Mouse (Mus musculus): Measurements from ENCODE around the gene Stpg1.

Stpg1 gene

DNA sequence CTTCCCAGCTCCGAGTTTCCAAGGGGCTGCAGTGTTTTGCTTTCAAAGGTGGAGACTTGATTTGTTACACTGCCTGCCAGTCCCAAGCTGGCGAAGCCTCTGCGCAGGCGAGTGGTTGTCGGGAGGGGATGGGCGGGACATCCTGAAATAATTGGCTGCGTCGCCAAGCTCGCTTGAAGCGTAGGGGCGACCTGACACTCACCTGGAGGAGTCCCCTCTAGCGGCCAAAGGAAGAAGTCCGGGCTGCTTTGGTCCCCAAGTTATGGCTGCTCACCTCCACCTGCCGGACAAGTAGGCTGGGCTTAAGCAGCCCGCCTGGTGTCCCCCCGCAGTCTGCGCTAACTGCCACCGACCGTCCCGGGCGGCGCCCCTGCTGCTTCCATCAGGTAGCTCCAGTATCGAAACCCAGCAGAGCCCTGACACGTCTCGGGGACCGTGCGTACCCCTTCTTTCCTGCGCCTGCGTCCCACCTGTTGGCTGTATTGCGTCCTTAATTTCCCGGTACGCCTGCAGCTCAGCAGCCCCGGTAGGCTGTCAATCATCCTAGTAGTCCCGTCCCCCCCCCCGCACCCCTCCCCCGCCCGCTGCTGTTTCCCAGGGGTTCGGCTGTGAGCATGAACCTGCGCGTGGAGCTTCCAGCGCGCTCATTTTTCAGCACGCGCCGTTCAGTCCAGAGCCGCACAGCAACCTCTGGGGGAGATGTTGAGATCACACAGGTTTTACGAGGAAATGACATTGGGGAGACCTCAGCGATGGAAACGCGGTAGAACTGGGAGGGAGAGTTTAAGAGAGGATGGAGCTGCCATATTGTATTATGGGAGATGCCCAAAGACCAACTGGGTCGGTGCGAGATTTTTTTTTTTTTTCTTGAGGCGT lies at the start of gene Stpg1, which contains the start of gene Nipal3:
TSS of gene Stpg1 (plus strand) at position 270 of the 876 bp plus-strand sequence.
TSS of gene Nipal3 (minus strand) at position 518 of the 876 bp plus-strand sequence.
- peak; percentile 94 for DNase-seq

DNA sequence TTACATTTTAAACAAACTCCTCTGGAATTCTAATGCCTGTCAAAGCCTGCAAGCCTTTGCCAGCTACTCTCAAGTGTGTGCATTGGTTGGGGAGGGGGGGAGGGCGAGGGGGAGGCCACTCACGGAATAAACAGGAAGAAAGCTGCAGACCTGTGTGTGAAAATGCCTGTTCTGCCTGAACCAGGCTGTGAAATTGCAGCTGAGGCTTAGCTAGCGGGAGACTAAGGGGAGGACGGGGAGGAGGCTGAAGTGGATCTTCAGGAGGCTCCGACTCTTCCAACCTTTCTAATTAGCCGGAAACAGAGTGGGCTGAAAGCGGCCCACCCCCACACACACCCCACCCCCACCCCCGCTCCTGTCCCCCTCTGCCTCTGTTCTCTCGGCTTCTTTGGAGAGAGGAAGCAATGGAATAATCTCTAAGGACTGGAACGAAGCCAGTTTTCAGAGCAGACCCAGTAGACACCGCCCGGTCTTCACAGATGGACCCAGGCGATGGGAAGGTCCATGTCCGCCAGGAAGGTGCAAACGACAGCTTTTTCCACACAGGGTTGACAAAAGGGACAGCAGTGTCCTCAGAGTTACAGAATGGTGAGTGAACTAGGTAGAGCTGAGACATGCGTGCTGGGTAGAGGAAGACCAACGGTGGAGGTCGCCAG lies 43.1 kb upstream of the Stpg1 start:
- peak; percentile 50 for DNase-seq

DNA sequence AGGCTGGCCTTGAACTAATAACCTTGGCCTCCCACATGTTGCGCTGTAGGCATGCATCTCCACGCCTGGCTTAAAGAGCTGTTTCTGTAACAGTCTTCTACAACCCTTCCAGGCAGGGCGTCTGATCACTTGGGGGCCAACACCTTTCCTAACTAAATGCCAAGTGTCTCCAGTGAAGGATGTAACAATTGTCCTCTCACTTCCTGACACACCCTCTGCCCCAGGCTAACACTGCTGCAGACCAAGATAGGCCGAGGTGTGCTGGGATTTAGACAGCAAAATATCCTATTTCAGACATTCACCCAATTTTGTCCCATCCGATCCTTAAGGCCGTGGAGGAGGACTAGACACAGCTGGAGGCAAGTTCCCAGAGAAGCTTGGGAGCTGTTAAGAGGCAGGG lies 41.4 kb upstream of the Stpg1 start:
- DNase-seq = peak; percentile 59

DNA sequence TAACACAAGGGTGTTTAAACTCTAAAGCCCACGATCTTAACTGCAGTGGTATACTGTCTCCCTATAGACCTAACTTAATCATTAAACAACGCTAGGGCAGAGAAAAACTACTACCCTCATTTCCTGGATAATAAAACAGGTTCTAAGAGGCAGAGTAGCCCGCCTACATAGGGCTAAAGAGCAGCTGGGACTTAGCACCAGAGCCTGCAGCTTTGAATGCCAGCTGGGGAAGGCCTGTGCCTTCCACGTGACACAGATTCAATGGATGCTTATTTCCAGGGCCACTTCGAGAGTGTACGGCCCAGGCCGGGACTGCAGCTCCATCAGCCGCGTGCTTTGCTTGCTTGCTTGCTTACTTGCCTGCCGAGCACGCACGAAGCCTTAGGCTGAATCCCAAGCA lies 41.0 kb upstream of the Stpg1 start:
- peak; percentile 44 for DNase-seq

DNA sequence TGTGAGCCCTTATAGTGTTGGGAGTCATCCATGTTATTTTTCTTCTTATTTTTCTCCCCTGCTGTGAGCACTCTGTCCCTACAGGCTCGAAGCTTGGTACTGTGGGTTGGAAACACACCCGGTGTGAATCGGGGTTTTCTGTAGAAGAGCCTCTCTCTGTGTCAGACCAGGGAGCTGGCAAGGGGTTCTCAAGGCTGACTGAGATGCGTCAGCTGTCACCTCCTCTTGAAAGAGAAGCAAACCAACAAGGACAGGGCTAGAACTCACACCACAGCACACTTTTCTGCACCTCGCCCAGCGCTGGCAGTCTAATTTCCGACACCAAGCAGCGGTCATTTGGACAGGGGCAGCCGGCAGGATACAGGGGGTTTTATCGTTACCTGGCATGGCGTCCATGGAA lies 31.2 kb upstream of the Stpg1 start:
- no peak for DNase-seq

DNA sequence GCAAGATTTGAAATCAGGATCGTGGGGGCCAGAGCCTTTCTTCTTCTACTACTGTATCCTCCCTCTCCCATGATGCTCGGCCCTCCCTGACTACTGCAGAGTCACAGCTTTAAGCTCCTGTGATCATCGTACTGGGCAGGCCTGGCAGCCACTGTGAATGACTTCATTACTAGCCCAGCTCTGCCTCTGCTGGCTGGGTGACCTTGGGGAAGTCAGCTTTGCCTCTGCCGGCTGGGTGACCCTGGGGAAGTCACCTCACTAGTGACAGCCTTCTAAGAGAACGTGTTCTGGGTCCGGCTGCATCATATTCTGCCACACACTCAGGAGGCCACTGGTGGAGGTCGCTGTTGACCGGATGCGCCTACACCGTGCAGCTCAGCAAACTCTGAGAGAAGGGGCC lies 16.7 kb upstream of the Stpg1 start:
- DNase-seq = no peak

DNA sequence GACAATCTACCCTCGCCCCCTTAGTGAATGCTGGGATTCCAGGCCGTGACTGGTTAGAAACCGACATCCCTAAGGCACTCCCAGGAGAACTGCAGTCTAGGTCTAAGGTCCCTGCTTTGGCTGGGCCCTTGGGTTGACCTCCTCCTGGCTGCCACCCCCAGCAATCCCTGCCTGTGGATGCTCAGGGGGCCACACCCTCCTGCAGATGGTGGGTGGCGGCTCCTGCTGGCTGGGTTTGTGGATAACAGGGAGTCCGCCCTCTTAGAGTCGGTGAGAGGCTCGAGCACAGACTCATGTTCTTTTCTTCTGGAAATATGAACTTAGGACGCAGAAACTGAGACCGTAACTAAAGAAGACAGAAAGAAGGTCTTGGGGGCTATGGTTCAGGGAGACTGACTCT lies 14.2 kb upstream of the Stpg1 start:
- DNase-seq = no peak

DNA sequence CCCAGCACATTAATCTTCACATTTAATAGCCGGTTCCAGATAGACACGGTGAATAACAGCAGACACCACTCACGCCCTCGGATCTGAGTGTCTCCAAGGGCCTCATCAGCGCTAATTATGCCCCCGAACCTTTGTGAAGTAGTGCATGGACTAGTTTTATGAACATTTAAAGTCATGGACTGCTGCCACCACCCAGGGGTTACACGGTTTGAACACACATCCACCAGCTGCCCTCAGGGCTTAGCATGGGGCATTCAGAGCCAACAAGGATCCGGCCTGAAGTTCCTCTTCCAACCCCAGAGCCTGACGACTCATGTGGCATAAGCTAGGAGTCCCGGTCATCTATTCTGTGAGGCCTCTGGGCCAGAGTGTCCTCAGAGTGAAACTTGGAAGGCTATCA lies 9.5 kb upstream of the Stpg1 start:
- DNase-seq = no peak

DNA sequence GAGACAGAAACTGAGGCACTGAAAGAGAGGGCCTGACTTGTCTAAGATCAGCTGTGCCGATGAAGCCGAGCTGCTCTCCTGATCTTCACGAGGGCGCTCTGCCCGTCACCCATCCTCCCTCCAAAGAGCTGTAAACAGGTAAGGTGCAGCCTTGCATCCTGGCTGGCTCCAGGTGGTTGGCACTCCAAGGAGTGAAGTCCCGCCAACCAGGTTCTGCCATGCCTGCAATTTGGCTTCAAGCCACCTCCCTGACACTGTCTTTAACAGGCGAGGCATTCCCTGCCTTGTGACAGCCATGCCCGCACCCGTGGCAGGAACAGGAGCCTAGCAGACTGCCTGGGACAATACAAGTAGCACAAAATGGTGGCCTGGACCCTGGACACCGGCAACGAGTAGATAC lies 8.2 kb upstream of the Stpg1 start:
- no peak for DNase-seq

DNA sequence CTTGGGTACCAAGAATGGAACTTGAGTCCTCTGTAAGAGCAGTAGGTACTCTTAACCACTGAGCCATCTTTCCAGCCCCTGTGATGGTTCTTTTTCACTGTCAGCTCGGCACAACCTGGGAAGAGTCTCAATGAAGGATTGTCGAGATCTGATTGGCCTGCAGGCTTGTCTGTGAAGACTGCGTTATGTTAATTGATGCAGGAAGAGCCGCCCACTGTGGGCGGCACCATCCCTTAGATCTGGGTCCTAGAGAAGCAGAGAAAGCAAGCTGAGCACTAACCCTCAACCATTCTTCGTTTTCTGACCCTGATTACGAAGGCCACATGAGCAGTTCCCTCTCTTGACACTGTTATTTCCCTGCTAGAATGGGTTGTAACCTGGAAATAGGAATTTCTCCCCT lies 5.3 kb upstream of the Stpg1 start:
- DNase-seq = no peak

DNA sequence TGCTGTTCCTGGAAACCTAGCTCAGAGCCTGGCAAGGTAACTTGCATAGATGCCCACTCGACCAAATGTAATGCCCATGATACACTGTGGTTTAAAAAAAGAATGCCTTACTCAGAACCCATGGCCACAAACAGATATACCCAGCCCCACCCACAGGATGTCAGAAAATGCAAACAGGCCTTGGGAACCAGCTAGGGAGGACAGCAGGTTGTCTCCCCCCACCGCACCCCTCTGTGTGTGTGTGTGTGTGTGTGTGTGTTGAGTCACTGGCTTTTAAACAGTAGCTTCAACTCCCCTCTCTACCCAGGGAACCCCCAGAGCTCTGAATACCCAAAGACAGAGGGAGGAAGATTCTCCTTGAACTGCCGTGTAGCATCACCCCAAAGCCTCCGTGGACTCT lies 1.3 kb upstream of the Stpg1 start:
- DNase-seq = peak; percentile 29

DNA sequence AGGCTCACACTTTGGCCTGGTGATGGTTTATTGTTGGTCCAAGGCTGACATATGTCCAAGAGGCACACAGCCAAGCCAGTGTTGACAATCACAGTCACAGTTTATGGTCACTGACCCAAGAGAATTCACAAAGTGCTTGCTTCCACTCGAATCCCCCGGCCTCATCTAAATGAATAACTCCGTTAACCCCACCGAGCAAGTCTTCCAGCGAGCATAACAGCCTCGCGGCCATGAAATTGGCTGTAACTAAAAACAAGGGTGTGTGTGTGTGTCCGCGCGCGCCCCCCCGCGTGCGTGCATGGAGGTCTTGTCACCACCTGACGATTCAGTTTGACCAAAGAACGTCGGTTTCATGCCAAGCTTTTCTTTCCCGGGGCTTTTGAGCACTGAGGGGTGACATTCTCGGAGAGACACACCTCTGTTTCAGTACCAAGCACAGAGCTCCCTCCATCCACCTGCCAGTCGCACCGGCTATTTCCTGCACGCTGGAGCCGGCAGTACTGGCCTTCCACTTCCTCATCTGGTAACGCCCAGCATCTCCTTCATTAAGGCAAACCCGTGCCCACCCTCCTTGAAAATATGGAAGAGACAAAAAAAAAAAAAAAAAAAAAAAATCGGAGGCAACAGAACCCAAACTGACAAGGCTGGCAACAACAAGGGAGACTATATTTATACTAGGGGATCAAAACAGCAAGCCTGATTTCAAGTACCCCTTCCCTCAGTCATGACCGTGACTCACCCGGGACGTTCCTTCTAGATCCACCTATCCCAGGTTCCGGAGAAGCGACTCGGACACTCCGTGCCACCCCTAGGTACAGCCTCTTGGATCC lies 684 bp upstream of the Stpg1 start:
- peak; percentile 58 for DNase-seq

DNA sequence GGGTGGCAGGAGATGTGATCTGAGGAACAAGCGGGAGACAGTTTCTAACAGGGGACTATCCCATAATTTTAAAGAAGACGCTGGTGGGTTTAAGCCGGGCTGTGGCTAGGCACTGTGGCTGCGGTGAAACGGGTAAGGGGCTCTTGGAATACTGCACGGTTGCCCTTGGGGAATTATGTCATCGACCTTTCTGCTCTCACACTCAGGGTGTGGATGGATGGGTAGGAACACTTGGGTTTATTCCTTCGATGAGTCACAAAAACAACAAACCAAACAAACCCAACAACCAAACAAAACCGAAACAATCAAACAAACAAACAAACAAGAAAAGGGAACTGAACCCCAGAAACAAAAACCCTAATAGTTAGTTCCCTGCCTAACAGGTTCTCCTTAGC lies 804 bp downstream of the Stpg1 start:
- DNase-seq = no peak

DNA sequence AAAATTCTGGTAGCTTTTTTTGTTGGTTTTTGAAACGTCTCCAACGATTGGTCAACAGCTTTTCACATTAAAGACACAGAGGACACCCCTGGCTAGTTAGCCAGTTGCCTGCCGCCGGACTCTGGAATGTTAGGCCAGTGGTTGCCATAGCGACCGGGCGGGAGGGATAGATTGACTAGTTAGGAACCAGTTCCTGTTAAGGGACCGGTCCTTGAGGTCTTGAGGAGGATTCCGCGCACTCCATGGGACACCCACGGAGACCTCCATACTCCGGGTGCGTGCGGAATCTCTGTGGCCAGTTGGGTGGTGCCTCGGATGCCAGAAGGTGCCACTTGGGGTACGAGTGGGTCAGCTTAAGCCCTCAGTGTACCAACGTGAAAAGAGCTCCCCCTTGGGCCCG lies 1.2 kb downstream of the Stpg1 start:
- DNase-seq = peak; percentile 74

DNA sequence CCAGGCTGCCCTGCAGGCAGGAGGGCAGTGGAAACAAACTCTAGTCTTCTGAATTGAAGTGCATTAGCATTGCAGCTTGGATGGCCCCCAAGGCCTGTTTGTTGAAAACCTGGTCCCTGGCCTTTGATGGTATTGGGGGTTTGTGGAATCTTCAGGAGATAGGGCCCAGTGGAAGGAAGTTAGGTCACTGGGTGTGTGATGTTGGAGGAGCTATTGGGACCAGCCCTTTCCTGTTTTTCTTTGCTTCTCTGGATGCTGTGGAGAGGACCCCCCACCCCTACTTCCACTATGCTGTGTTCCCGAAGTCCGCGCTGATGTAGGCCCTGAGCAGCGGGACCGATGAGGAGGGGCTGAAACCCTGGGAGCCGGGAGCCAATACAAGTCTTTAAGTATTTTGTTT lies 3.5 kb downstream of the Stpg1 start:
- peak; percentile 45 for DNase-seq

DNA sequence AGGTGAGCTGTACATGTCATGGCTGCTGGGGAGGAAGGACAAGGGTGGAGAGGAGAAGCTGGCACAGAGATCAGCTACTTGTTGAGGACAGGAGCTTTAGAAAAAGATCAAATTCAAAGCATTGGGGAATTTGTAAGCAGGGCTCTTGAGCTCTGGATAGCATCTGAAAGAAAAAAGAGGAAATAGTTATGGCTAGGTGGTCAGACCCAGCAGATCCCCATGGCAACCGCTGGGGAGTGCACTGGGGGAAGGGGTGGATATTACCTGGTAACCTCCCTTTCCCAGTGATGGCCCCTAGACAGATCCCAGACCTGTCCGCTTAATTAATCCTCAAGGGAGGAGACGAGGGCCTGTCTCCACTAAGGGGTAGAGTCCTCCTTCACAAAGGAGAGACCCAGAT lies 5.2 kb downstream of the Stpg1 start:
- no peak for DNase-seq

DNA sequence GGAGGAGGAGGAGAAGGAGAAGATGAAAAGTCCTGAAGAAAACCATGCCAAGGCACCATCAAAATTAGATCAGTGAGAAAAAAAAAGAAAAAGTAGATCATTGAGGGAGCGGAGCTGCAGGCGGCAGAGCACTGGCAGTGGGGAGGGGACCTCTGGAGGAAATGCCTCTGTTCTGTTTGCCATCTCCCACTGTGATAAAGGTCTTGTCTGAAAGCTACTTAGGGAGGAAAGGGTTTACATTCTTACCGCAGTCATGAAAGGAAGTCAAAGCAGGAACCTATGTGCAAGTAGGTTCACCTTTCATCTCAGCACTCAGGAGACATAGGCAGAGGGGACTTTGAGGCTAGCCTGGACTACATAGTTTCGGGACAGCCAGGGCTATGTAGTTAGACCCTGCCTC lies 7.0 kb downstream of the Stpg1 start:
- DNase-seq = no peak

DNA sequence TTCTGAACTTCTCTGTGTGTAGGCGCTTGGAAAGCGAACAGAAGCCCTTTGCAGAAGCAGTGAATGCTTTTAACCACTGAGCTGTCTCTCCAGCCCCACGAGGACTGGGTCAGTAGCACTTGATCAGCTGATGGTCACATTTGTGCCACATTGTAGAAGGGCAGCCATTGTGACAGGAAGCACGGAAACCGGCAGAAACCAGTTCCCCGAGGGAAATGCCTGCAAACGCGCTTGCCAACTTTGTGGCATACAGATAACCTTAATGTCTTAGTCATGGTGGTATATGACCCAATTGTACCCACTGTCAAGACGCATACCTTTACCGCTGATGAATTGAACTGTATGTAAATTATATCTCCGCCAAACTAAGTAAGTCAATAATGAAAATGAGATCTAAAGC lies 11.2 kb downstream of the Stpg1 start:
- no peak for DNase-seq

DNA sequence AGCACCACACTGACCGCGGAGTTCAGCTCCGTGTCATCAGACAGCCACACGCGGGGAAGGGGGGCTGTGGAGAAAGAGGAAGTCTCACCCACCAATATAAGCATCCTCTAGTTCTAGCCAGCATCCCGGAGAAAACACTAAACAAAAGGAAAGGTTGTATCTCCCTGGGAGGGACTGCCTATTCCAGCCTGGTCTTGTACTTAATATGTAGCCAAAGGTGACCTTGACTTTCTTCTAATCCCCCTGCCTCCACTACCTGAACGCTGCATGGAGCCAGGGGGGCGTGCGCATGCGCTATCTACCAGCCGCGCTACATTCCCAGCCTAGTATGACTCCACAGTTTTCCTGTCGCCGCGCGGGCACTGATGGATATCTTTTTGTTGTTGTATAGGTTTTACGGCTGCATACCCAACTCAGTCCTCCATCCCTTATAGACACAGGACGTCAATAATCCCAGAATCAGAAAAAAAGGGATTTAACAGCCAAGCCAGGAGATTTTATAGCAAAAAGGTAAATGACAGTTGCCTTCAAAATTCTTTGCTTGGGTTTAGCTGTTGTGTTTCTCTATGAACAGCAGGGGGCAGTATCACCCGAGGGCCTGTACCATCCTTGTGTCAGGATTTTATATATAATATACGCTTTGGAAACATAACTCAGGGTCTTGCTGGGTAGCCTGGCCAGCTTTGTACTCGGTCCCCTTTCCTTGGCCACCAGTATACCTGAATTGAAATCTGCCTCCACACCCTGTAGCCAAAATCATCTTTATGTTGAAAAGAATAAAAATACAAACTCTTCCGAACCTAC lies 13.2 kb downstream of the Stpg1 start:
- peak; percentile 27 for DNase-seq

DNA sequence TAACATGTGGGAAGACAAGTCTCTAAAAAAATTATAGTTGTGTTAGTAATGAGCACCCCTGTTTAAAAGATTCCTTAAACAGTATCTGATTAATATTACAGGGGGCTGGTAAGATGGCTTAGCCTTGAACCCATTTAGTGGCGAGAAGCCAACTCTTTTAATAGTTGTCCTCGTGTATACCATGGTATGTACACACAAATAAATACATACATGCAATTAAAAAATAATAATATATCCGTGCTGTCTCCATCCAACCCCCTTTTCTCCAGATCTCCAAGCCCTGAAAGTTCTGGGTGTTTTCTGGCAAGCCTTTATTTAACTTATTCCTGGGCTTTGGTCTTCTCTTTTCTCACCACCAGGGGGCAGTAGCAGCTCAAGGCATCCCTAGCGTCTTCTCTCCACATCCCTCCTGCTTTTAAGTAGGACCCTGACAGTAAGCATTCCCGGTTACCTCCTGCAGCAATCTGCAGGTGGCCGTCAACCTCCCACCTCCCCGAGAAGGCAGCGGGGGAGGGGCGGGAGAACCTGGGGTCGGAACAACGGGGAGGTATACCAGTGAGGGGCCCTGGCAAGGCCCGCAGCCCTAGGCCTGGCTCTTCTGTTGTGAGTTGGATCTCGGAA lies 13.9 kb downstream of the Stpg1 start:
- peak; percentile 87 for DNase-seq

DNA sequence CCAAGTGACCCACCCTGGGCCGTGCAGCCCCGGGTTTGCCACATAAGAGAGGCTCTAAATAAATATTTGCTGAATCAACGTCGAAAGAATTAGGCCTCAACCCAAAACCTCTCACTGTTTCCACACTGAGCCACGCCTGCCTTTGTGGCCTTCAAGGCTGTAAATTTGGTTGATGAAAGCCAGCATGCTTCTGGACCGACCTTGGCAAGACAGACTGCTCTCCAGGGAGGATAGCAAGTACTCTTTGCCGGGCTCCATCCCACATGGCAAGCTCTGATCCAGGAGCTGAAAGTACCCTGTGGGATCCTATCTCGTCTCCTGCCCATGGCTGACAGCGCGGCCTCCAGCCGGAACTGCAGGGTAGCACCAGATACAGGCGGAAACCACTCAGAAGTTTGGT lies 14.9 kb downstream of the Stpg1 start:
- no peak for DNase-seq

DNA sequence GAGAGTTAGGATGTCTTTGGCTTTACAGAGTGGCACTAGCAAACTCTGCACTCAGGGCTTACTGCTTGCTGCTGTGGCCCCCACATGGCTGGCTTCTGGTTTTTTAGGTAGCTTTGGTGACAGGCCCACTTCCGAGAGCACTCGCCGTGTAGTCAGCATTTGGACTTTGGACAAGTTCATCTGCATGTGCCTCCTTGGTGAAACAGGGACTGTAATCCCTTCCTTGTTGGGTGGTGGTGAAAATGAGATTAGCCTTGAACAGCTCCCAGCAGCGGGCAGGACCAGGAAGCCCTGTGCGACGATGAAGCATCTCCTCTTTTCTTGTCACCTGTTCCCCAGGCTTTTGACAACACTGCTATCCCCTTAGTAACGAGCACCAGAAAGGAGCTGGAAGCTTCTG lies 19.3 kb downstream of the Stpg1 start:
- no peak for DNase-seq

All from lung, postnatal 10 days (tissue).